Mouse (Mus musculus): ENCODE results near the gene Exoc2. TPM values are rescaled to one million over a fixed set of nuclear protein-coding genes. Genes with fewer than 3 reads are reported as not detected.

Exoc2 gene
- polyA plus RNA-seq, 1 experiment: 12.6 TPM

GRCm38 (mm10) chr13:30858421-30858820 lies 115.5 kb downstream of the Exoc2 start:
- Histone ChIP-seq H3K36me3 (ENCODE audit: control insufficient read depth, insufficient read depth) (peaks cover 11% of the 10 kb centered on the region), H3K4me3 (no peak overlapping the region), H3K79me2 (ENCODE audit: control insufficient read depth, insufficient read depth) (no peaks in the 10 kb centered on the region), H3K4me2 (ENCODE audit: low read depth) (no peak overlapping the region), H3ac (ENCODE audit: control insufficient read depth, insufficient read length) (no peak overlapping the region), H3K27me3 (ENCODE audit: control insufficient read depth, insufficient read depth, insufficient read length) (no peaks in the 10 kb centered on the region)
- TF ChIP-seq CEBPB (IDR thresholded peaks at IDR 0.05; ENCODE audit: insufficient read depth, poor library complexity, severe bottlenecking): no peak
- TF ChIP-seq TCF12 (IDR thresholded peaks at IDR 0.05; ENCODE audit: insufficient read depth, poor library complexity, severe bottlenecking): no peak
- TF ChIP-seq POLR2A (IDR thresholded peaks at IDR 0.05; ENCODE audit: insufficient read length, low read depth): no peak
- no peak for TF ChIP-seq MYOG (IDR thresholded peaks at IDR 0.05; ENCODE audit: control insufficient read depth in 1 of 3, insufficient read depth in 1 of 3, insufficient read length in 2 of 3, low read depth in 2 of 3)
- no peak for TF ChIP-seq SRF (IDR thresholded peaks at IDR 0.05; ENCODE audit: control insufficient read depth, insufficient read length, low read depth)
- TF ChIP-seq MYOD1 (IDR thresholded peaks at IDR 0.05; ENCODE audit: control insufficient read depth in 1 of 3, insufficient read length in 2 of 3, low read depth in 2 of 3): no peak
- TF ChIP-seq E2F4 (IDR thresholded peaks at IDR 0.05; ENCODE audit: insufficient read depth): no peak
- no peak for TF ChIP-seq REST (IDR thresholded peaks at IDR 0.05; ENCODE audit: insufficient read depth, insufficient read length)
- no peak for TF ChIP-seq POLR2AphosphoS2 (IDR thresholded peaks at IDR 0.05; ENCODE audit: insufficient read length, low read depth)

GRCm38 (mm10) chr13:30850736-30851135 lies 123.2 kb downstream of the Exoc2 start:
- Histone ChIP-seq H3K4me3 (no peak overlapping the region), H3K4me2 (ENCODE audit: low read depth) (no peak overlapping the region), H3K27me3 (ENCODE audit: control insufficient read depth, insufficient read depth, insufficient read length) (no peaks in the 10 kb centered on the region), H3K79me2 (ENCODE audit: control insufficient read depth, insufficient read depth) (no peaks in the 10 kb centered on the region), H3K36me3 (ENCODE audit: control insufficient read depth, insufficient read depth) (peaks cover 6% of the 10 kb centered on the region), H3ac (ENCODE audit: control insufficient read depth, insufficient read length) (no peak overlapping the region)
- TF ChIP-seq MAX (IDR thresholded peaks at IDR 0.05; ENCODE audit: low read depth) (no peak), TCF3 (IDR thresholded peaks at IDR 0.05; ENCODE audit: insufficient read length, low read depth) (no peak), MYOG (IDR thresholded peaks at IDR 0.05; ENCODE audit: control insufficient read depth in 1 of 3, insufficient read depth in 1 of 3, insufficient read length in 2 of 3, low read depth in 2 of 3) (no peak), E2F4 (IDR thresholded peaks at IDR 0.05; ENCODE audit: insufficient read depth) (no peak), USF1 (IDR thresholded peaks at IDR 0.05; ENCODE audit: low read depth) (no peak), POLR2AphosphoS2 (IDR thresholded peaks at IDR 0.05; ENCODE audit: insufficient read length, low read depth) (no peak), REST (IDR thresholded peaks at IDR 0.05; ENCODE audit: insufficient read depth, insufficient read length) (no peak), TCF12 (IDR thresholded peaks at IDR 0.05; ENCODE audit: insufficient read depth, poor library complexity, severe bottlenecking) (no peak), MYOD1 (IDR thresholded peaks at IDR 0.05; ENCODE audit: control insufficient read depth in 1 of 3, insufficient read length in 2 of 3, low read depth in 2 of 3) (no peak), SRF (IDR thresholded peaks at IDR 0.05; ENCODE audit: control insufficient read depth, insufficient read length, low read depth) (no peak), CEBPB (IDR thresholded peaks at IDR 0.05; ENCODE audit: insufficient read depth, poor library complexity, severe bottlenecking) (no peak), POLR2A (IDR thresholded peaks at IDR 0.05; ENCODE audit: insufficient read length, low read depth) (no peak)

GRCm38 (mm10) chr13:30848001-30848400 lies 125.9 kb downstream of the Exoc2 start:
- TF ChIP-seq MAX (IDR thresholded peaks at IDR 0.05; ENCODE audit: low read depth) (no peak), E2F4 (IDR thresholded peaks at IDR 0.05; ENCODE audit: insufficient read depth) (no peak), SRF (IDR thresholded peaks at IDR 0.05; ENCODE audit: control insufficient read depth, insufficient read length, low read depth) (no peak), POLR2AphosphoS2 (IDR thresholded peaks at IDR 0.05; ENCODE audit: insufficient read length, low read depth) (no peak), MYOG (IDR thresholded peaks at IDR 0.05; ENCODE audit: control insufficient read depth in 1 of 3, insufficient read depth in 1 of 3, insufficient read length in 2 of 3, low read depth in 2 of 3) (no peak), USF1 (IDR thresholded peaks at IDR 0.05; ENCODE audit: low read depth) (no peak), CEBPB (IDR thresholded peaks at IDR 0.05; ENCODE audit: insufficient read depth, poor library complexity, severe bottlenecking) (no peak), MYOD1 (IDR thresholded peaks at IDR 0.05; ENCODE audit: control insufficient read depth in 1 of 3, insufficient read length in 2 of 3, low read depth in 2 of 3) (no peak), POLR2A (IDR thresholded peaks at IDR 0.05; ENCODE audit: insufficient read length, low read depth) (no peak), REST (IDR thresholded peaks at IDR 0.05; ENCODE audit: insufficient read depth, insufficient read length) (no peak), TCF12 (IDR thresholded peaks at IDR 0.05; ENCODE audit: insufficient read depth, poor library complexity, severe bottlenecking) (no peak), TCF3 (IDR thresholded peaks at IDR 0.05; ENCODE audit: insufficient read length, low read depth) (no peak)
- H3K36me3 ChIP-seq (ENCODE audit: control insufficient read depth, insufficient read depth): no peaks in the 10 kb centered on the region
- no peak overlapping the region for H3ac ChIP-seq (ENCODE audit: control insufficient read depth, insufficient read length)
- no peaks in the 10 kb centered on the region for H3K27me3 ChIP-seq (ENCODE audit: control insufficient read depth, insufficient read depth, insufficient read length)
- no peak overlapping the region for H3K4me3 ChIP-seq
- no peaks in the 10 kb centered on the region for H3K79me2 ChIP-seq (ENCODE audit: control insufficient read depth, insufficient read depth)
- H3K4me2 ChIP-seq (ENCODE audit: low read depth): no peak overlapping the region

- H3ac ChIP-seq (ENCODE audit: control insufficient read depth, insufficient read length): no peak overlapping the region
- H3K4me2 ChIP-seq (ENCODE audit: low read depth): no peak overlapping the region
- no peaks in the 10 kb centered on the region for H3K36me3 ChIP-seq (ENCODE audit: control insufficient read depth, insufficient read depth)
- H3K27me3 ChIP-seq (ENCODE audit: control insufficient read depth, insufficient read depth, insufficient read length): no peaks in the 10 kb centered on the region
- no peak overlapping the region for H3K4me3 ChIP-seq
- H3K79me2 ChIP-seq (ENCODE audit: control insufficient read depth, insufficient read depth): no peaks in the 10 kb centered on the region
- TF ChIP-seq REST (IDR thresholded peaks at IDR 0.05; ENCODE audit: insufficient read depth, insufficient read length): no peak
- TF ChIP-seq SRF (IDR thresholded peaks at IDR 0.05; ENCODE audit: control insufficient read depth, insufficient read length, low read depth): no peak
- no peak for TF ChIP-seq TCF12 (IDR thresholded peaks at IDR 0.05; ENCODE audit: insufficient read depth, poor library complexity, severe bottlenecking)
- no peak for TF ChIP-seq TCF3 (IDR thresholded peaks at IDR 0.05; ENCODE audit: insufficient read length, low read depth)
- no peak for TF ChIP-seq E2F4 (IDR thresholded peaks at IDR 0.05; ENCODE audit: insufficient read depth)
- TF ChIP-seq CEBPB (IDR thresholded peaks at IDR 0.05; ENCODE audit: insufficient read depth, poor library complexity, severe bottlenecking): no peak
- TF ChIP-seq MYOD1 (IDR thresholded peaks at IDR 0.05; ENCODE audit: control insufficient read depth in 1 of 3, insufficient read length in 2 of 3, low read depth in 2 of 3): no peak
- TF ChIP-seq MYOG (IDR thresholded peaks at IDR 0.05; ENCODE audit: control insufficient read depth in 1 of 3, insufficient read depth in 1 of 3, insufficient read length in 2 of 3, low read depth in 2 of 3): no peak
- no peak for TF ChIP-seq POLR2AphosphoS2 (IDR thresholded peaks at IDR 0.05; ENCODE audit: insufficient read length, low read depth)
- no peak for TF ChIP-seq POLR2A (IDR thresholded peaks at IDR 0.05; ENCODE audit: insufficient read length, low read depth)
- TF ChIP-seq MAX (IDR thresholded peaks at IDR 0.05; ENCODE audit: low read depth): no peak
- no peak for TF ChIP-seq USF1 (IDR thresholded peaks at IDR 0.05; ENCODE audit: low read depth)
Measured at GRCm38 (mm10) chr13:30846506-30846905, 127.4 kb downstream of the Exoc2 start.
